Mouse (Mus musculus) urinary bladder, postnatal 10 days (tissue): ENCODE data around the gene Rab1b.

Source experiments
- DNase-seq: peaks from one replicate; pipeline ENCODE4 v3.0.0; 2022; ENCODE audit warnings: low spot score

The Rab1b gene

DNA sequence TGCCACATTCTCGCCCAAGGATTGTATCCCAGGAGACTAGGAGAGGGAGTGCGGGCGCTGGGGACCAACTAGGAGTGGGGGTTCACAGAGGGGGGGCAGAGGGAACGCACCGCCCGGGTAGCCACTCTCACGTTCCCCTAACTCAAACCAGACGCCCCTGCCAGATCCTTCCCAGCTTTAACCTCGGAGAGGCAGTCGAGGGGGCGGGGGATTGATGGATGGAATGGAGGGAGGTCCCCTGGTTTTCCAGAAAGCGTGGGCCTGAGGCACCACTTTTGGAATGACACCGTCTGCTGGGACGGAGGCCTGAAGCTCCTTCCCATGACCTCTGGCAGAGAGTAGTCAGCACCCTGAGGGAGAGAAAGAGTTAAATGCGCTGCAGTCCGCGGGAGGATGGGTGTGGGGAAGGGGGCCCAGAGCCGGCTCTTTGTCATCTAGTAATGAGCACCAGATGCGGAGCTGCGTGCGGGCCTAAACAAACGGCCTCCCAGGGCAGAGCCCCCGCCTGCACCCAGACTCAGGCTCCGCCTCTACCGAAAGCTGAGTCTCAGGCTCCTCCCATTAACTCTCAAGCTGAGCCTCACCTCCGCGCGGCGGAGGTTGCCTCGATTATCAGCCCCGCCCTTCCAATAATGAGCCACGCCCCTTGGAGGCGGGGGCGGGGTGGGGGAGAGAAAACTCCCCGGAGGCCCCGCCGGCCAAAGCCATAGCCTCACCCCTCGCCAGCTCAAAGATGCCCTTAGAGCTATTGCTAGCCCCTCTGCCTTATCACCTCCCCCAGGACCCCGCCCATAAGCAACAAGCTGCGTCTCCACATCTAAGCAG is 35.1 kb downstream of the Rab1b start:
- no peak for DNase-seq

DNA sequence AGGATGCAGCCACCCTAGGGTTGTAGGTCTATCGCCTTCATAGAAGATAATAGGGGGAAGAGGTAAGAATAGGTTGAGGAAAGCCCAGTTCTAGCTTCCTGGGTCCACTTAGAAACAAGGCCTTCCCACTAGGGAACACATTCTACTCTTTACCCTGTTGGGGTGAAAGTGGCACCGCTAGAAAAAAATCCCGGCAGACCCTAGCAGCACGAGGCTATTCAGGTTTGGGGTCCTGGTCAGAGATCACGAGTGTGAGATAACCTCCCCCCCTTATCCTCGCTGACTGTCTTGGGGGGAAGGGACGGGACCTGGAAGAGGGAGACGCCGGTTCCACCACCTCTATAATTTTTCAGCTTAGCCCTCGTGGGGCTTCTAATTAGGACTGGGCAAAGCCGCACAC is 35.8 kb downstream of the Rab1b start:
- DNase-seq, result no peak

DNA sequence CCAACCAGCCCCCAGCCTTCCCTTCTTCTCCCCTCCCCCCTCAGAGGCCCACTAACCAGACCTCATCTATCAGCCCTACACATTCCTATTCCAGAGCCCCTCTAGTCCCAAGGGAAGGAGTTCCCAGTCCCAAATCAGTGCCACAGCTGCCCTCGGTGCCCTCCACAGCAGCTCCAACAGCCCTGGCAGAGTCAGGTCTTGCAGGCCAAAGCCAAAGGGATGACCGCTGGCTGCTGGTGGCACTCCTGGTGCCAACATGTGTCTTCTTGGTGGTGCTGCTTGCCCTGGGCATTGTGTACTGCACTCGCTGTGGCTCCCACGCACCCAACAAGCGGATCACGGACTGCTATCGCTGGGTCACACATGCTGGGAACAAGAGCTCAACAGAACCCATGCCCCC is 36.9 kb downstream of the Rab1b start:
- DNase-seq, result no peak

DNA sequence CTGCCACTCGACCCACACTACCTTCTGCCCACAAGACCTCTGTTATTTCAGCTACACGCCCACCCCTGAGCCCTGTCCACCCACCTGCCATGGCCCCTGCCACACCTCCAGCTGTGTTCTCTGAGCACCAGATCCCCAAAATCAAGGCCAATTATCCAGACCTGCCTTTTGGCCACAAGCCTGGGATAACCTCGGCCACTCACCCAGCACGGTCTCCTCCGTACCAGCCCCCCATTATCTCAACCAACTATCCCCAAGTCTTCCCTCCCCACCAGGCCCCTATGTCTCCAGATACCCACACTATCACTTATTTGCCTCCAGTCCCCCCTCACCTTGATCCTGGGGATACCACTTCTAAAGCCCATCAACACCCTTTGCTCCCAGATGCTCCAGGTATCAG is 37.4 kb downstream of the Rab1b start:
- no peak for DNase-seq

DNA sequence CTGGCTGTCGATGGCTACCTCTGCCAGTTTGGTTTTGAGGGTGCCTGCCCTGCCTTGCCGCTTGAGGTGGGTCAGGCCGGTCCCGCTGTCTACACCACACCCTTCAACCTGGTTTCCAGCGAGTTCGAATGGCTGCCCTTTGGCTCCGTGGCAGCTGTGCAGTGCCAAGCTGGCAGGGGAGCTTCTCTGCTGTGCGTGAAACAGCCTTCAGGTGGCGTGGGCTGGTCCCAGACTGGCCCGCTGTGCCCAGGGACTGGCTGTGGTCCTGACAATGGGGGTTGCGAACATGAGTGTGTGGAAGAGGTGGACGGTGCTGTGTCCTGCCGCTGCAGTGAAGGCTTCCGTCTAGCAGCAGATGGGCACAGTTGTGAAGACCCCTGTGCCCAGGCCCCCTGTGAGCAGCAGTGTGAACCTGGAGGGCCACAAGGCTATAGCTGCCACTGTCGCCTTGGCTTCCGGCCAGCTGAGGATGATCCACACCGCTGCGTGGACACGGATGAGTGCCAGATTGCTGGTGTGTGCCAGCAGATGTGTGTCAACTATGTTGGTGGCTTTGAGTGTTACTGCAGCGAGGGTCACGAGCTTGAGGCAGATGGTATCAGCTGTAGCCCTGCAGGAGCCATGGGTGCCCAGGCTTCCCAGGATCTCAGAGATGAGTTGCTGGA is 38.2 kb downstream of the Rab1b start:
- DNase-seq, result no peak

DNA sequence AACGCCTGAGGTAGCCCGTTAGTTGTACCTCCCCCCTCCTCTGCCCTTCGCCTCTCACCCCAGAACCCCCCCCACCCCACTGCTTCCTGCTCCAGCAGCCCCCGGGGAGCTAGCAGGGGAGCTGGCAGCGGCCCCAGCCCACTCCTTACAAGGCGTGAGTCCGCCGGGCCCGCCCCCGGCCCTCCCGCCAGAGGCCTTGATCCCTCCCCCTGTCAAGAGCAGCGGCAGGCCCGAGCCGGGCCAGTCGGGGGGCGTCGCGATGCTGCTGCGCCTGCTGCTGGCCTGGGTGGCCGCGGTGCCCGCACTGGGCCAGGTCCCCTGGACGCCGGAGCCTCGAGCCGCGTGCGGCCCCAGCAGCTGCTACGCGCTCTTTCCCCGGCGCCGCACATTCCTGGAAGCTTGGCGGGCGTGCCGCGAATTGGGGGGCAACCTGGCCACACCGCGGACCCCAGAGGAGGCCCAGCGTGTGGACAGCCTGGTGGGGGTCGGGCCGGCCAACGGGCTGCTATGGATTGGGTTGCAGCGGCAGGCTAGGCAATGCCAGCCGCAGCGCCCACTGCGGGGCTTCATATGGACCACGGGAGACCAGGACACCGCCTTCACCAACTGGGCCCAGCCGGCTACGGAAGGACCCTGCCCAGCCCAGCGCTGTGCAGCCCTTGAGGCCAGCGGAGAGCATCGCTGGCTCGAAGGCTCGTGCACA is 38.9 kb downstream of the Rab1b start, which contains the start of gene Cd248:
Gene Cd248 (plus strand): TSS at position 212 of the 703 bp plus-strand sequence.
- DNase-seq, result no peak

DNA sequence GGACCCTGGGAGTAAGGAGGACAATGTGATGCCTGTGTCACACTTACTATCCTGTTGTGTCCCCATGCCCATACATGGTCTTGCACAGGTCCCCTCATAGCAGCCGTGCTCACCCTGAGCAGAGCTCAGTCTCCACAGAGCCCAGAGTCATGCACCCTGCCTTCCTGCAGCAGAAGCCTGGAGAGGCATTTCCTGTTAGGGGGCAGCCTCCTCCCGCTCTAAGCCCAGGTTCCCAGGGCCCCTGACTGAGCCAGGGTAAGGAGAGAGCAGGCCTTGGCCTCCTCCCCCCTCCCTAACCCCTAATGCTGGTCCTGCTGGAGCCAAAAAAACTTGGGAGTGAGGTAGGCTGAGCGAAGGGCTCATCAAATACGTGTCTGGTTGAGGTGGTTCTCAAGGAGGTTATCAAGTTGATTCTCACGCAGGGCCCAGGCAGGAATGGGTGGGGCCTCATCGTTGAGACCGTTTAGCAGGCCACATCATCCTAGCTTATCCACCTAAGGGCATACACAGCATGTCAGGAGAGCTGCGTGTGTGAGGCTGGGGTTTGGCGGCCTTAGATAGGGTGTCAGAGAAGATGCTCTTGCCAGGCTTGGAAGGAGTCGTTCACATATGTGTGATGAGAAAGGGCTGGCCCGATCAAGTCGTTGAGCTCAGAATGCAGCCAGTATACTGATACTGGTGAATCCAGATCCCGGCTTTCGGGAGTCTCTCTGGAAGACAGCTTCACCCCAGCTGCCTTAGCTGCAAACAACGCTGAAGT is 39.7 kb downstream of the Rab1b start:
- DNase-seq, result no peak

DNA sequence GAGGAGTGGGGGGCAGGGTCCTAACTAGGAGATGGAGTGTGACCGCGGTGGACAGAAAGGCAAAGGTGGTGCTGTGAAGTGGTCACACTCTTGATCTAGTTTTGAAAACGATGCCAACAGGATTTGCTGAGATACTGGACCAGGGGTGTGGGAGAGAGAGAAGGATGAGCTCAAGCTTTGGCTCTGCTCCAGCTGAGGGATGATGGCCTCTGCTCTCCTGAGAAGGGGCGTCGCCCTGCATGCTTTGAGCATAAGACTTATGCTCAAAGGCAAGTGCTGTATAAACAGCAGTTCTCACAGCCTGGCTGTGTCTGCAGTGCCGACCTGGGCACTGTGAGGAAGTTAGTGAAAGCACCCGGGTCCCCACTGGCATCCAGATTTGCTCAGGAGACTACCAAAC is 41.8 kb downstream of the Rab1b start:
- no peak for DNase-seq

DNA sequence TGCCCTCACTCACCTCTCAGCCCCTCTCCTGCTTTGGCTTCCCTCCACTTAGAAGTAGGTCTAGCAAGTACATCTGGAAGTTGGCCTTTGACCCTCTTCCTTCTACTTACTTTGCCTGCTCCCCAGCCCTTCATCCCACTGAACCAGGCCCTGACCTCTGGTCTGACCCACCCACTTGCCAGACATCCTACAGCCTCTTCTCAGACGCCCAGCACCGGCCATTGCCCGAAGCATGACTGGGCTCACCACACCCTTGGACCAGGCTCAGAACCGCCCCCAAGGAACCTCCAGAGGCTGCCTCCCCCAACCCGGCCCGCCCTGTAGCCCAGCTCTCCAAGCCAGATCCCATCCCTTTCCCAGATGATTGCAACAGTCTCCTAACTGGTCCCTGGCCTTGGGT is 44.4 kb downstream of the Rab1b start:
- DNase-seq, result no peak

DNA sequence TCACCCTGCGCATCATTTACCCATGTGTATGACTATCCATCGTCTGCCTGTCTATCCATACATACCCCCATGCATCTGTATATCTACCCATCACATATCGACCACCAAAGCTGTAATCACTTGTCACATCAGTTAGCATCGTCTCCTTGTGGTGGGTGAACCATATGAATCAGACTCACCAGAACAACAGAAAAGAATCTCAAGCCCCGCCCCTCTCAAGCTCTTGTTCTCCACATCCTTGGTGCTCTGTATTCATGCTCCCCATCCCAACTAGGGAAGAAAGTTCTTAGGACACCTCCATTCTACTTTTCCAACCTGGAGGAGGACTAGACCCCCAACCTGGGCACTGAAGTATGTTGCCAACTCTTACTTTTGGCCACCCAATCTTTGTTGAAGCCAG is 44.8 kb downstream of the Rab1b start:
- DNase-seq, result no peak

DNA sequence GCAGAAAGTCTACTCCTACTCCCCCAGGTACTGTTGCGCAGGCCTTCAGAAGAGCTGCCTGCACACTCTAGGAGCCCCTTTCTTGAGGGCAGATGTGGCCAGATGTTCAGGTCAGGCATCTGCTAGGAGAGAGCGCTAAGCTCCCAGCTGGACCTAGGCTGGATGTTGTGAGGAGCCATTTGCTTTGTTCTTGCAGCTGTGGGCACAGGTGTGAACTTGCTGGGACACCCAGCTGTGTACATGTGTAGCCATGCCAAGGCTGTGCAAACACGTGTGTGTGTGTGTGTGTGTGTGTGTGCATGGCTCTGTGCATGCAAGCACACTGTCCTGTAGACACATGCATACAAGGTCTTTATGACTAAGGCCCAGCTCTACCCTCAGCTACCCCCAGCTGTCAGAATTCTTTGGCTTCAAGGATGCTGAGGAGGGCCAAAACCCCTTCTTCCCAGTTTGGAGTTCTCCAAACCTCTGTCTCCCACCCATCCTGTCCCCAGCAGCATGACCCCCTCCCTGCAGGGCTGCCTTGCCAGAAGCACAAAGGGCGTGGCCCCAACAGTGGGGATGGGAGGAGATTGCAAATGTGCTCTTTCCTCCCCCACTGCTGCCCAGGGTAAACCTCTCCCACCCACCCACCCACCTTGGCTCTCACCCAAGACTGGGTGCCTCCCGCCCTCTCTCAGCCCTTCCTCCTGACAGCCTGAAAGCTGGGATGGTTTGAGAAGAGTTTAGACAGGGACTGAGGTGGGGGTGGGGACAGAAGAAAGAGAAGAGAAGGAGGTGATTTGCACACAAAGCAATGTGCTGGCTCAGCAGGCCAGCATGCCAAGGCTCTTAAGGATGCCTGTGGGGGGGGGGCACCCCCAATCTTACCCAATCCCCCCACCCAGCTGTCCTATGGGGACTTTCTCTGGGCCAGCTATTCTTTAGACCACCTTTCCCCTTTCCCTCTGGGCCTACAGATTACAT is 46.2 kb downstream of the Rab1b start:
- DNase-seq, result no peak

DNA sequence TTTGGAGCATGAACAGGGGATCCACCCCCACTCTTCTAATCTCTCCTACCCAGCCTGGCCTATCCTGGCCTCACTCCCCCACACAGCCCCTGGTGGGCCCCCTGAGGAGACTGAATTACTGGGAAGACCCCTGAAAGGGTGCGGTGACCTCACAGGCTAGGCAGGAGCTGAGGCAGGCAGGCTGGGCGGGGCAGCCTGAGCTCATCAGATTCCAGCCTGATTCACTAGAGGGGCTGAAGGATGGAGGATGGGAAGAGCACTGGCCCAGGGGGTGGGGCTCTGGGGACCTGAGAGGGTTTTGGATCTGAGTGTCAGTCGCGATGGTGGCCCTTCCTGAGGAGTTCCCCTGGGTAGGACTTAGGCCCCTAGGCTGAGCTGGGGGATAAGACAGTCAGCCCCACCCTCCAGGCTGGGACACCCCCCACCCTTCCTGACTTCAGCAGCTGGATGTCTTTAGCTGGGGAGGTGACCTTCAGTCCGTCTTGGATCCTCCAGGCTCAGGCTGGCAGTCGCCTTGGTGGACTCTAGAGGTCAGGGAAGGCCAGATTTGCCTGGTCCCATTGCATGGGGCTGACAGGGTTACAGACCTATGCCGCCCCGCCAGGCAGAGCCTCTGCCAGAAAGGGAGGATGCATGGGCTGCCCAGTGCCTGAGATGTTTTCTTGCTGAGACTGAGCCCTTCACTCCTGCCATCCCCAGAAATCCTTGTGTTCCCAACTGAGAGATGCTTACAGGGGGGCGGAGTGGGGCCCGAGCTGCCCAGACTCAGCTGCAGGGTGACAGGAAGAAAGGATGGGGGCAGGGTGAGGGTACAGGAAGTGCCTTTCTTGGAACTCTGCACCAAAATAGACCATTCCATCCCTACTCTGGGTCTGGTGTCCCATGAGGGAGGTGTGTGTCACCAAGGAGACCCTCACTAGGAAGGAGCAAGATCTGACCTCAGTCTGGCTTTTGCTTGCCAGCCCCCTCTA is 47.8 kb downstream of the Rab1b start:
- DNase-seq, result no peak

DNA sequence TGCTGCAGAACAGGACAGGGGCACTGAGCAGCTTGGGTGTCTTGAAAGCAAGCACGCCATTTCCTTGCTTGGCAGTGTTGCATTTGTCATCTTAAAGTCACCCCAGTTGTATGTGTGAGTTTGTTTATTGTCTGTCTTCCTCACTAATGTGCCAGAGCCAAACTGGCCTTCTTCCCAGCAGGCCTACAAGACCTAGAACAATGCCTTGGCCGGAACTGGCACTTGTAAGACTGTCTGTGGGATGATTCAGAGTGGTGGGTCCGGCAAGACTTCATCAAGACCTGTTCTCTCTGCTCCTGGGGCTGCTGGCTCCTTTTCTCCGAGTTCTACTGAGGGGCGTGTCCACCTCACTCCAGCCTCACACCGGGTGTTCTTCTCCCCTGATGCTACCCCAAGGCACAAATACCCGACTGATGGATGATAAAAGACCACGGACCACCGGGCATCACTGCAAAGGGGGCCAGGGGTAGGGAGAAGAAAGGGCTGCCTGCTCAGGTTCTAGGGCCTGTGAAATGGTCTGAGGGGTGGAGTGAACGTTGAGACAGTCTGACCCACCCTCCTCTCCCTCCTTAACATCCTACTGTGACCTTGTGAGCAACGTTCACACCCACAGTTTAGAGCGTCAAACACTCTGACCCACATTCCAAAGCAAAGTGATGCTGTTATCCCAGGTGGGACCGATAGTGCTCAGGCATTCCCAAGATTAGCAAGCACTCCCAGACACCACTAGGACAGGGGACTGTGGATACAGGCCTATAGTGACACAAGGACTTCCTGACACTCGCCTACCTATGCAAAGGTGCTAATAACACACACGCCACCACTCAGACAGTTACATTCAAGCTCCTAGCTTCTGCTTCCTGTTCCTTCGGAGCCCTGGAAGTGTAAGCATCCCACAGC is 48.7 kb downstream of the Rab1b start:
- no peak for DNase-seq

DNA sequence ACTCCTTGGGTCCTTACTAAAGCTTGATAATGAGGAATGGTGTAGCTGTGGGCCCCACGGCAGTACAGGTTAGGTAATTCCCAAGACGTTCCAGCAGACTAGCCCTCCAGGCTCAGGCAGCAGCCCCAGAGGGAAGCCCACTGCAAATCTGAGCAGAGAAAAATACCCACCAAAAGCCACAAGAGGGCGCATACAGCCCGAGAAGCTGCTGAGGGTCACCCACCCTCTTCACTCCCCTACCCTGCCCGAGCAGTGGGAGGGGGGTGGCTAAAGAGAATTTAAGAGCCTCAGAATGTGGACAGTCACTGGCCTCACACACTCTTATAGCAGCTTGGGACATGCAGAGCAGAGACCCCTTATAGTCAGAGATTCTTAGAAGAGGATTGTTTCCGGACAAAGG is 50.6 kb downstream of the Rab1b start:
- no peak for DNase-seq

DNA sequence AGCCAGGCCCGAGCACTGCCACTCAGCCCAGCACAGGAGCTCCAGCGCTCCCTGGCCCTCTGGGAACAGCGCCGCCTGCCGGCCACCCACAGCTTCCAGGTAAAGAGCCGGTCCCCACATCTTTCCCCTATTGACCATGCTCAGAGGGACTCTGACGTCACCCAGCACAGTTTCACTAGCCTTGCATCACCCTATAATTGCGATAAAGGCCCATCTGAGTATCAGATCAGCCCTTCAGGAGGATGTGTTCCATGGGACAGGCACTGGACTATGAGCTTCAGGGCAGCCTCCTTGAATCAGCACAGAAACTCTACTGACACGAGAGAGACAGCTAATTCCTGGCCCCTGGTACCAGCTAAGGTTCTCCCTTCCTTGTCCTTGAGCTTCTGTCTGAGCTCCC is 53.0 kb downstream of the Rab1b start:
- no peak for DNase-seq

DNA sequence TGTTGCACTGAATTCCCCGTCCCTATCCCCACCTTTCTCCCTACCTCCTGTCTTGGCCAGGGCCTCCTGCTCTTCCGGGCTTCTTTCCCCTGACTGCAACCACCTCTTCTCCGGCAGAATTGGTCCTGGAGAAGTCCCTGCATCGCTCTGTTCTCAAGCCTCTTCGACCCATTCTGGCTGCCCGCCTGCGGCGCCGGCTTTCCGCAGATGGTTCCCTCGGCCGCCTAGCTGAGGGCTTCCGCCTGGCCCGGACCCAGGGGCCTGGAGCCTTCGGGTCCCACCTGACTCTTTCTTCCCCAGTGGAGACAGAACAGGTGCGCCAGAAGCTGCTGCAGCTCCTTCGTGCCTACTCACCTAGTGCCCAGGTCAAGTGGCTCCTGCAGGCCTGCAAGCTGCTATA is 54.0 kb downstream of the Rab1b start:
- no peak for DNase-seq

DNA sequence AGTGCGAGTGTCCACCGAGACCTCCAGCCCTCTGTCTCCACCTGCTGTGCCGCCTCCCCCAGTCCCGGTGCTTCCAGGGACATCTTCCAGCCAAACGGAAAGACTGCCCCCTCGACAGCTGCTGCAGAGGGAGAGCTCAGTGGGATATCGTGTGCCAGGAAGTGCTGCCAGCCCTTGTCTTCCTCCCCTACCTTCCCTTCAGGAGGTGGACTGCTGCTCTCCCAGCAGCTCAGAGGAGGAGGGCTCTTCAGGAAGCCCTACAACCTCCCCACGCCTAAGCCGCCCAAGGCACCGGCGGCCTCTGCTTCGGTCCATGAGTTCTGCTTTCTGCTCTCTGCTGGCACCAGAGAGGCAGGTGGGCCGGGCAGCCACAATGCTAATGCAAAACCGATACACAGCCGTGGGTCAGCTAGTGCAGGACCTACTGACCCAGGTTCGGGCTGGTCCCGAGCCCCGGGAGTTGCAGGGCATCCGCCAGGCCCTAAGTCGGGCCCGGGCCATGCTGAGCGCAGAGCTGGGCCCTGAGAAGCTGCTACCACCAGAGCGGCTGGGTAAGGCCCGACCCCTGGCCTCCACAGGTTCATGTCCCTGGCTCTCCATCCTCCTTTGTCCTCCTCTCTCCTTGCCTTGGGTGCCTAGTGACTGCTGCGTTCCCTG is 54.6 kb downstream of the Rab1b start:
- DNase-seq, result no peak

DNA sequence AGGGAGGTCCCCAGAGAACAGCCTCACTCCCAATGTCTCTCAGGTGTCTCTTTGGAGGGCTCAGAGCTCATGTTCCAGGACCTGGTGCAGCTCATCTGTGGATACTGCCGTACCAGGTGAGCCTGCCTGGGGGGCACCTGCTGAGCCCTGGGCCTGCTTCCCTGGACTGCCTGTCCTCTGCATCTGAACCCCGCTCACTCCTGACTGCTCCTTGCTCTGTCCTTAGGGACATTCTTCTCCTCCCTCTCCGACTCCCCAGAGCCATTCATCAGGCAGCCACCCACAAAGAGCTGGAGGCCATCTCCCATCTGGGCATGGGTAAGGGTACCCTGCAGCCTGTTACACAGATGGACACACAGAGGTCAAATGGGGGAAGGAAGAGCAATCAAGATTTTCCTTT is 55.4 kb downstream of the Rab1b start:
- DNase-seq, result no peak
